Mouse (Mus musculus): Measurements from ENCODE around the gene Ncapd2.

- no peak for TF ChIP-seq POLR2A (IDR thresholded peaks at IDR 0.05; ENCODE audit: low read depth, low read length)
- no peak for TF ChIP-seq CTCF (IDR thresholded peaks at IDR 0.05; ENCODE audit: extremely low read depth, insufficient read depth, insufficient read length, insufficient replicate concordance)
Observed at GRCm38 (mm10) chr6:125212621-125213020, 21.1 kb upstream of the Ncapd2 start.

Data from spleen, adult 2 months (tissue).